Mouse (Mus musculus) activated CD4-positive, CD25-positive, alpha-beta regulatory T cell, adult 4 months (primary cell): ENCODE results near the gene Med27. TPM values are rescaled to one million over a fixed set of nuclear protein-coding genes. Genes with fewer than 3 reads are reported as not detected.
"Not testable (repeated sequence)": the region's sequence is repeated elsewhere in the genome, so short reads cannot be mapped to it uniquely, and the experiment has no call there.

Experiments used
- ATAC-seq: one replicate; pipeline ENCODE4 v1.8.0; 2017
- polyA plus RNA-seq, 2 experiments: library from polyadenylated mRNA; unstranded; fragments of 100-300 nt; shearing (Covaris generic); gene quantifications; one replicate each; pipeline ENCODE4 v1.2.1; 2017

The Med27 gene
- polyA plus RNA-seq, 2 experiments from 2014 or later: 28.9 to 31.6 TPM

DNA sequence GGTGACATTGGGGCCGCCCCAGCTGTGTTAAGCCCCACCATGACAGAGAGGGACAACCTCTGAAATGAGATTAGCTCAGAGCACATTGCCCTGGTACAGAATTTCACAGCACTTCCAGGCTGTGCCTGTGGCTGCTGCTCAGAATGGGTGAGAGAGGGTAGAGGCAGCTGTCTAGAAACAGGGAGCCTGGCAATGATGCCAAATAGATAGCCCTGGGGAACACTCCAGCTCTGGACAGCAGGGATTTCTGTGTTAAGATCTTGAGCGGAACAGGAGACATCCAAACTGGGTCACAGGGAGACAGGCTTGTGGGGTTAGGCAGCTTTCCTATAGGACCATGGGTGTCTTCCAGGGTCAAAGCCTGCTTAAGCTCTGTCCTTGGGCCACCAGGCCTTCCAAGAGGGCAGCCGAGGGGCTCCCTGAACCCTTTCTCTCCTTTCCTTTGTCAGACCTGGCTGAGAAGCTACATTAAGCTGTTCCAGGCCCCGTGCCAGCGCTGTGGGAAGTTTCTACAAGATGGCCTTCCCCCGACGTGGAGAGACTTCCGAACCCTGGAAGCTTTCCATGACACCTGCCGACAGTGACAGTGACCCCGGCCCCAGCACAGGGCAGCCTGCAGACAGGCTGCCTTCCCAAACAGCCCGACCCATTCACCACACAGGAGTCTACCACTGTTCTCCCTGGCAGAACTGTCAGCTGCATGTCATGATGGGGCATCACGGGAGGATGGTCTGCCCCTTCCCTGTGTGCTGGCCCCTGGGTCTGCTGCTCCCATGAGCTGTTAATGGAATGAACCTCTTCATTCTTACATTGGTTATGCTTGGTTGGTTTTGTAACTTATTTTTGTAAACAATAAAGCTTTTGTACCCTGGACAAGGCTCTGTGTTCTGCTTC is 177.5 kb downstream of the Med27 start:
- no peak for ATAC-seq

DNA sequence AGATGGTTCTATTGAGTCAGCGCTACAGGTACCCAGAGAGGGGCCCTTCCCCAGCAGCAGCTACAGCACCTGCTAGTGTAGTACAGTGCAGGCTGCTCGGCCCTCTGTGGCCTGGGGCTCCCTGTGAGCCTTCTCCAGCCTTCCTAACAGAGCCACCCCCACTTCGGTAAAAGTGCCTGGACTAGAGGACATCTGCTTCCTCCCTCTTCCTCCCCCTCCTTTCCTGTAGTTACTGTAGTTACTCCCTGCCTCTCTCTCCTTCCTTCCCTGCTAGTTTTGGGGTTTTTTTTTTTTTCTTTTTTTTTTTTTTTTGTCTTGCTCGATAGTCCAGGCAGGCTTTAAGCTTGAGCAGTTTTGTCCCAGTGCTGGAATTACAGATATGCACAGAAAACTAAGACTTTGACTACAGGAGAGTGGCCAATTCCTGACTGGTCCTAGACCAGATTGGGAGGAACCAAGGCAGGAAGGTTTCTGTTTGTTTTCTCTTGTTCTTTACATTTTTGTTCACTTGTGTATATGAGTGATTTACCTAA is 178.7 kb downstream of the Med27 start:
- ATAC-seq: no peak

DNA sequence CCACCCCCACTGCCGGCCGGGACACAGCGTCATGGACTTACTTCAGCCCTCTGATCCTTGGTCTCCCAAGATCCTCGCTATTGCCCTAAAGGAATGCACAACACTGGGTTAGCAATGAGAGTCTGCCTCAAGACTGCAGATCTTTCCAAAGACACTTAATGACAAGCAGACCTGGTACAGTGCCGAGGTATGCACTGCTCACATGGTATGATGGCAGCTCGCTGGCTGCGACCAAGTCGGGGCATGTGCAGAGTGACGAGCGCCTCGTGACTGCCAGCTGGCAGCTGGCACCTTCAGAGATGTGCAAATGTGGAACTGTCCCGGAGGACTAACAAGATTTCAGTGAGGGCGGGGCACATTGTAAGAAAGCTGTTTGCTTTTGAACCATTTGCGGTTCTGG is 179.6 kb downstream of the Med27 start:
- ATAC-seq: no peak

DNA sequence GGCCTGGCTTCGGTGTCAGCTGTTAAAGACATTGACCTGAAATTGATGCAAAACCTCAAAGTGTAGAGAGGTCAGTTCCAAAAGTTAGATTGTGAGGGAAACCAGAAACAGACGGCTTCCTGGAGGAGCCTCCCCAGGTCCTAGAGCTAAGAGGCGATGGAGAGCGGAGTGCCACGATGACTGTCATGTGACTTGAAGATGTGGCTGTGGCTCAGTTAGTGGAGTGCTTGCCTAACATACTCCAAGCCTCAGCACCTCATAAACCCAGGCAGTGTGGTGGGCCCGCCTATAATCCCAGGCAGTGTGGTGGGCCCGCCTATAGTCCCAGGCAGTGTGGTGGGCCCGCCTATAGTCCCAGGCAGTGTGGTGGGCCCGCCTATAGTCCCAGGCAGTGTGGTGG is 180.9 kb downstream of the Med27 start:
- ATAC-seq: not testable (repeated sequence)

DNA sequence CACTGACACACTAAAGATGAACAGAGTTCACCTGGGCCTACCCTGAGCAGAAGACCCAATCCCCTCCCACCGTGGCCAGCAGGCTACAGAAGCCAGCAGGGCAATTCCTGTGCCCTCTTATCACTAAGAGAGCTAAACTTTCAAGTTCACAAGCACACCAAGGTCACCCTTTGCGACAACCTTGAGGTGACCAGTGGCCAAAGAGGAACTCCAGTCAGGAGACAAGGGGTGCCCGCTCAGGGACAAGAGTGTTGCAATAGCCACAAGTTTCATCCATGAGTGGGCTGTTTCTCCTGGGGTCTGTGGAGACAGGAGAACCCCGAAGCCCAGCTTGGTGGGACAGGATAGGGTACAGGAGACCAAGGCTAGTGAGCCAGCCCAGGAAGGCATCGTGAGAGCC is 182.2 kb downstream of the Med27 start:
- ATAC-seq: no peak

DNA sequence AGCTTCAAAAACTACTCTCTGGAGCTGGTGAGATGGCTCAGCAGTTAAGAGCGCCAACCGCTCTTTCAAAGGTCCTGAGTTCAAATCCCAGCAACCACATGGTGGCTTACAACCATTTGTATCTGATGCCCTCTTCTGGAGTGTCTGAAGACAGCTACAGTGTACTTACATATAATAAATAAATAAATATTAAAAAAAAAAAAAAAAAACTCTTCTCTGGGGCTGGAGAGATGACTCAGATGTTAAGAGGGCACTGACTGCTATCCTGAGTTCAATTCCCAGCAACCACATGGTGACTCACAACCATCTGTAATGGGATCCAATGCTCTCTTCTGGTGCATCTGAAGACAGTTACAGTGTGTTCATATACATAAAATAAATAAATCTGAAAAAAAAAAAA is 183.2 kb downstream of the Med27 start:
- ATAC-seq: not testable (repeated sequence)

DNA sequence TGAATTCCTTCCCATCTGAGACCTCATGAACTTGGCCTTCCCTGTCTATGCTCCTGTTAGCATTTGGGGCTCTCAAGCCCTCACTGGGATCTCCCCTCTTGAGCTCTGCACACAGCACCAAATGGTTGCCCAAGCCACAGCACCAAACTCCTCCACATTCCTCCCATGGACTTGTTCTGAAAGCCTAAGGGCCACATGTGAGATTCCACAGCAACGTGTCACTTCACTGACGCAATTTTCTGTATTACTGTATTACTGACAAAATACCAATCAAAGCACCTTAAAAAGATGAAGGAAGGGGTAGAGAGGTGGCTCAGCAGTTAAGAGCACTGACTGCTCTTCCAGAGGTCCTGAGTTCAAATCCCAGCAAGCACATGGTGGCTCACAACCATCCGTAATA is 185.6 kb downstream of the Med27 start:
- no peak for ATAC-seq

DNA sequence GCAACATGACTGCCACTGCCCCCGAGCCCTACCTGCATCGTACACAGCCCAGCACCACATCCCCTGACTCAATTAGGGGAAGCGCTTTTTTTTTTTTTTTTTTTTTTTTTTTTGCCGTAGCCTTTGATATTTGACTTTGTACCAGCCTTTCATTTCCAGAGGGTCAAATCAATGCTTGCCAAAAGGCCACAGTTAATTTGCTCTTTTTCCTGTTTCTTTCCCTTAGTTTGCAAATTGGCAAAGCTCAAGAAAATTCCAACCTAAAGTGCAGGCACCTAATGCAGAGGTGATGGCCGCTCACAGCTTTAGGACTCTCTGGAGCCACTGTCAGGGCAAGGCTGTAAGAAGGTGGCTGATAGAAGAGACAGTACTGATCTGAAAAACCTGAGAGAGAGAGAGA is 186.3 kb downstream of the Med27 start:
- no peak for ATAC-seq

DNA sequence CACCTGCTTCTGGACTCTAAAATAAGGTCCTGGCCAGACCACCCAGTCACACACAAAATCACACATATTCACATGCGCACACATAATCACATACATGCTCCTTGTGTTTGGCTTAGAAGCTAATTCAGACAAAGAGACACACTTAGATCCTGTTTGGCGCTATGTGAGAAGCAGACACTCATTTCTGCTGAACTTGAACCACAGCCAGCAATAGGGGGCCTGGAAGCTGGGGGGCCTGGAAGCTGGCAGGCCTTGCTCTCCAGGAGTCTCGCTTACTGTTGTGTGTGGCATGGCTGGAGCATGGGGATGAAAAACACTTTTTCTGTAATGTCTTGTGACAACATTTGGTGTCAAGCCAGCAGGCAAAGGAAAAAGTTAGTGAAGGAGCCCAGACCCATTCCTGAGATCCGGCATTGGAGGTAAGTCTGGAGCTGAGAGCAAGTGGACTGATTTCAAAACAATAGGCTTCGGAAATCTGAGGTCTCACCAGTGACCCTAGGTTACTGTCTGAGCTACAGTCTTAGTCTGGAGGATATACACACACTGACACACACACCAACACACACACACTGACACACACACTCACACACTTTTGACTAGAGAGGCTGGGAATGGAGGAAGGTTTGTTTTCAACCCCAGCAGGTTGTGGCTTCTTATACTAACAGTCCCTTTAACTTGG is 189.1 kb downstream of the Med27 start:
- ATAC-seq: no peak

DNA sequence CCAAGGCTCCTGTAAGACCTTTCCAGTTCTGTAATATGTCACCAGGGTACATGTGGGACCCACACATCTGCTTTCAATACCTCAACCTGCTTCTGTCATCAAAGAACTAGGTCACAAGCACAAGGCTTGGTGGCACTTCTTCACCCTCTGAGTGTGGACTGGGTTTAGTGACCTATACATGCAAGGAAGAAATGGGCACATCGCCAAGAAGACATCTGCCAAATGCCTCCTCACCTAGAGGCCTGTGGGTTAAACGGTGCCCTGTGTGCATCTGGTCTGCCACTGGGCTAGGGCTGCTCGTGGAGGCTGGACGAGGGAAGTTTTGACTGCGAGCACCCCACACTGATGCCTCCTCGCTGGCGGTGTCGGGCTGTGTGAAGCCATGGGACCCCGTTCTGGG is 189.9 kb downstream of the Med27 start:
- ATAC-seq: no peak

DNA sequence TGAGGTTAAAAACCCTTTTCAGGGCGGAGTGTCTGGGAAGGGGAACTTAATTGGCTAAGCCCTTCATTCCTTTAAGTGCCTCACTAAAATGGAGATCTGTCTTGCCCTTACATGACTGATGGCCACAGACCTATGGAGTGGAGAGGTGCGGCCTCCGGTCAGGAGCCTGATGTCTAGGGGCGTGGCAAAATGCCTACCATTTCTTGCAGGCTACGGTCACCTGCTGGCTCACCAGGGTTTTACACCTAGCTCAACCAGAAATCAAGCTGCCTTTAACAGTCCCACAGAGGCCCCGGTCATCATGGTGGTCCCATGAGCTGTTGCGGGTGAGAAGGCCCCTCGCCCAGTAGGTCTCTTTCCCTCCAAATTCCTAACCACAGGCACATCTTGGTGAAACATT is 190.7 kb downstream of the Med27 start:
- ATAC-seq: no peak

DNA sequence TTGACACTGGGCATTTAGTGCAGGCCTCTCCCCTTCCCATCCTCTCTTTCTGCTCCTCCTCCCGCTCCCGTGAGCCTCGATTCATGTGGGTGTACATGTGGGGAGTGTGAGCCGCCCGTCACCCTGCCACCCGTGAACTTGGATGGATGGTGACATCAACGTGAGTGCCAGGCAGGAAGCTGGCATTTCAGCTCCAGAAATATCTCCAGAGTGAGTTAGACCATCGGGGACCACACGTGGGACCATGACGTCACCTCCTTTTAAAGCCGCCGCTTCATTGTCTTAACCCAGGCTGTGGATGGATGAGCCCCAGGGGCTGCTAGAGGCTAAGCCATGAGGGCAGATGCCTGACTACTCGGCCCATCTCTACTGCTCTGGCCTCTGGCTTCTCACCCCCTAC is 195.4 kb downstream of the Med27 start:
- no peak for ATAC-seq

DNA sequence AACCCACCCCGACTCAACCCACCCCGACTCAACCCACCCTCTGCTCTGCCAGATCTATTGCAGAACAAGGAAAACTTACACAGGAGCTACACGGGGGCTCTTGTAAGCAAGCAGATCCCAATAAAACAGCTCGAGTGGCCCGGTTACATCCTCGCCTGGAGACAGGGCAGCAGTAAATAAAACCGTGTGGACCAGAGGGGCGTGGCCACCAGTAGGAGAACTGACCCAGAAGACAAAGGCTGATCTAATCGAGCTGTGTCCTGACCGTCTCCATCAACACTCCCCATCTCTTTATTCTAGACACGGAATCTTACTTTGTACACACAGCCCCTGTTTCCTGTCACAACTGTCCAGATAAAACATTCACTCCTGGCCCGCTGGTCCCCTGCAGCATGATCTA is 200.0 kb downstream of the Med27 start:
- no peak for ATAC-seq

DNA sequence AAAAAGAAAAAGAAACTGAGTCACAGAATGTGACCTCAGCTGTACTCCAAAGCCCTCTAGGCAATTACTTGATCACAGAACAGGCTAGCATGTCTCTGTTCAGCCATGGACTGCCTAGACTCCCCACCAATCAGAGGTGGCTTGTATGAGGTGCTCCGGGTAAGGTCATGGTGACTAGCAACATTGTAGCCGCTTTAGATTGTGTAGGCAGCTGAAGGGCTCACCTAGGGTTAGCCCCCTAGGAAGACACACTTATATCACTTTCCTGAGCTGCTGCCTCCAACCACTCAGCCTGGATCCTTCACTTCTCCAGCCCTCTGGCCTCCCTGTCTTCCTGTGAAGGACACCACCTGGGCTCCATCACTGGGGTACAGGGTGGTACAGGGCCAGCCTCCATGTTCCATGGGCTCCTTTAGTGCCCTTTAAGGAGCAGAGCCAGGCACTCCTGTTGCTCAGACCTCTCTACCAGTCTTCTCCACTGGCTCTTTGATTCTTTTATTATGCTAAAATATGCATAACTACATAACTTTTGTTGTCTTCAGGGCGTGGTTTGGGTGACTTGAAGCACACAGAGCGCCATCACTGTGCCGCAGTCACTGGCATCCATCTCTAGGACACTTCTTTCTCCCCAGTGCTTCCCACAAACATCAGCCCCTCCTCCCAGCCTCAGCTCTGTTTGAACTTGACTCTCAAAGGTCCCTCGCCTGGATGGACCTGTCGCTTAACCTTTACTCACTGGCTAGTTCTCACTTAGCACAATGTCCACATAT is 205.4 kb downstream of the Med27 start:
- no peak for ATAC-seq

DNA sequence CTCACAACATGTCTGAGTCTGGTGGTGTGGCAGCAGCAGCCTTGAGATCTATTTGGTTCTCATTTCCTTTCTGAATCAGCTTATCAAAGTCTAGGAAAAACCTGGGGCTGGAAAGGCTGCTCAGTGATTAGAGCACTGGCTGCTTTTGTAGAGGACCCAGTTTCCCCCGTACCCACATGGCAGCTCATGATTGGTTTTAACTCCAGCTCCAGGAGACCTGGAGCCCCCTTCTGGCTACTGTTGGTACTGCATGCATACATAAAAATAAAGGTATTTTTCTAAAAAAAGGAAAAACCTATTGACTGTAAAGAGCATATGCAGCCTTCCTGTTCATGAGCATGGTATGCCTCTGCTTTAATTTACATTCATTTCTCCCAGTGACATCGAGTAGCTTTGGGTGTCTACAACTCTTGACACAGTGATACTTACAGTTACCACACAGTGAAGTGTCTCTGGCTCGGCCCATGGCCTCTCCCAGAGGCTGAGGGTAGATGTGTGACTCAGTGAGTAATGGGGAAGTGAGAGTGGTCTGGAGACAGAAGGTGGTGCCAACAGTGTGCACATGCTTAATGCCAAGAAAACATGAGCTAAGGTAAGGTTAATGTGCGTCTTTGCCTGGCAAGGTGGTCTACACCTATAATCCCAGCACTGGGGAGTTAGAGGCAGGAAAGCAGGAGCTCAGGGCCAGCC is 207.5 kb downstream of the Med27 start:
- ATAC-seq: no peak

DNA sequence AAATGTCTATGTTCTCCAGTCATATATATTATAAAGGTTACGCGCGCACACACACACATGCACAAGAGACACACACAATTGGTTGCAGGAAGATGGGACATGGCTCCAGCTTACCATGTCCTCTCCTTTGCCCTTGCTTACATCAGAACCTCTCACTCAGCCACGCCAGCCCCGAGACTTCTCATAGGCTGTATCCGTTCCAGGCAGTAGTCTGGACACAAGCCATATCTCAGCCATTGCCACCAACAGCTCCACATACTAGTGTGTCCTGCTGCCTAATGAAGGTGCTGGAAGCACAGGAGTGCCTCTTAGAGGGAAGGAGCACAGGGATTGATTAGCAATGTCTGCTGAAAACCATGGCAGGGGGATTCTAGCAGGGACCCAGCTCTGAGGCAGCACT is 211.9 kb downstream of the Med27 start:
- ATAC-seq: no peak

DNA sequence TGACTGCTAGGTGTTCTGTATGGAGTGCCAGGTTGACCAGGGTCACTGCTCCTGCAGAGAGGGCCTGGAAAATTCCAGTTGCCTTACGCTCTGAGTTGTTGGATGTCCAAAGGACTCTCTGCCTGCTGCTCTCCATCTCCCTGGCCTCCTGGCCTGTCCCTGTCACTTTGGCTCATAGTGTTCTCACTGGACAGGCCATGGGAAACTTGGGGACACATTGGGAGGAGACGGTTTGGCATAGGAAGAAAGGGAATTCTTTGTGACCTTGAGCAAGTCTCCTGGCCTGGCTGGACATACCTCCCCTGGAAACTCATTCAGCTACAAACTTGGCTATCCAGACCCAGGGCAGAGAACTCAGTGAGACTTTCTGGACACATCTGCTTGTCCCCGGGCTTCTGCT is 213.3 kb downstream of the Med27 start:
- ATAC-seq: no peak

DNA sequence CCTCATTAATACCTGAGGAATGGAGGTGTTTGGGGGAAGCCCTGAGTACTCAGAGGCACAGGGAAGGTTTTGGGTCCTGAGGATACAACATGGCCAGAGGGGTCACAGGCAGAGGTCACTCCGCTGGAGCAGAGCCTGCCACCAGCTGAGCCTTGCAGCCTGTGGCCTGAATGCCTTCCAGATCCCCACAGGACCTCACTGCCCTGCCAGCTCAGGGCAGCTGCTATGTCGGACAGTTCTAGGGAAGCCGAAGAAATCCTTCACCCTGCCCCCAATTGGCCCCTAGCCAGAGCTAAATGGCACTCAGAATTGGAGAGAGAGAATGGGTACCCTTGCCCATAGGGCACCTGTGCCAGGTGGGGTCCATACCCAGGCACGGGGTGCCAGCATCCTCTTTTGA is 214.8 kb downstream of the Med27 start:
- no peak for ATAC-seq

DNA sequence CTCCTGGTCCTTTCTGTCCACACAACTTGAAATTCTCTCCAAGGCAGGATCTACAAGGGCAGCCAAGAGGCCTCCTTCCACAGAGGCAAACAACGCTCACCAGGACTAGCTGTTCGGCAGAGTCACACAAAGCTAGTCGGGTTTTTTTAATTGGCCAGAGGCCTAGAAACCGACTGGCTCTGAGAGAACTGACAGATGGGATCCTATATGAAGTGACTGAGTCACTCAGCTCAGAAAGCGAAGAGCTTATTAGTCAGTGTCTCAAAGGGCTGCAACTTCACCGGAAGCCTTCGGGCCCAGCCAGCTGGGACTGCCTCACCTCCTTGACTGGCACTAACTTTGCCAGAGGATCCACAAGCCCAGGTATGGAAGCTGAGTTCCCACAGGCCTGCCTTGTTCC is 217.4 kb downstream of the Med27 start:
- no peak for ATAC-seq

DNA sequence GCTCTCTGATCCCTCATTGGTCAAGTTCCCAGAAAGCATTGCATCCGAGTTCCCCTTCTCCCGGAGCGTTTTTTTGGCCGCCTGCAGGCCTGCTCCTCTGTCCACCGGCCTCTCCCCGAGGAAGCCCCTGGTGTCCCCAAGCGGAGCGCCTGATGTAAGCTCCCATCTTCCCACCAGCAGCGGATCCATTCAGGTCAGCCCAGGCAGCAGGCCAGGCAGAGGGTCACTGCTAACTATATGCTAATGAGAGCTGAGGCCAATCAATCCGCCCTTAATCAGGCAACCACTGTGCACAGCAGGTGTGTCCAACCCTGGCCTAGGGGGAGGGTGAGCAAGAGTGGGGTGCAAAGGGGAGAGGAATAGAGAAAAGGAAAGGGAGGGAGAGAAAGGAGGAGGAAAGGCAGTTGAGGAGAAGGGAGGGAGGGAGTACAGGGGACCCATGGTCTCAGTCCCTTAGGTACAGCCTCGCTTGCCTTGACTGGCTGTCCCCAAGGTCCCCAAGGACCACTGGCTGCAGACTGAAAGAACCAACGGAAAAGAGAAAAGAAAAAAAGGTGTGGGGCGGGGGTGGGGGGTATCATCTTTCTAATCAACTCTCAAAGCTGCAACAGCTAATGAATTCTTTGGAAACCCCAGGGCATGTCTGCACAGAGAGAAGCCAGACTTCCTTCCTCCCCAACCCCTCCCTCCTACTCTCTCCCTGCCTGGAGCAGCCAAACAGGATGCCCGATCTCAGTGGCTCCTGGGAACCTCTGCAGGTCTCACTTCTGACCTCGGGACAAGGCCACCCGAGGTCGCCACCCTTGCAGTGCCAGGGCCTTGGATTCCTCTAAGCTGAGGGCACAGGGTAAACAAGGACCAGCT is 219.2 kb downstream of the Med27 start:
- ATAC-seq: no peak

DNA sequence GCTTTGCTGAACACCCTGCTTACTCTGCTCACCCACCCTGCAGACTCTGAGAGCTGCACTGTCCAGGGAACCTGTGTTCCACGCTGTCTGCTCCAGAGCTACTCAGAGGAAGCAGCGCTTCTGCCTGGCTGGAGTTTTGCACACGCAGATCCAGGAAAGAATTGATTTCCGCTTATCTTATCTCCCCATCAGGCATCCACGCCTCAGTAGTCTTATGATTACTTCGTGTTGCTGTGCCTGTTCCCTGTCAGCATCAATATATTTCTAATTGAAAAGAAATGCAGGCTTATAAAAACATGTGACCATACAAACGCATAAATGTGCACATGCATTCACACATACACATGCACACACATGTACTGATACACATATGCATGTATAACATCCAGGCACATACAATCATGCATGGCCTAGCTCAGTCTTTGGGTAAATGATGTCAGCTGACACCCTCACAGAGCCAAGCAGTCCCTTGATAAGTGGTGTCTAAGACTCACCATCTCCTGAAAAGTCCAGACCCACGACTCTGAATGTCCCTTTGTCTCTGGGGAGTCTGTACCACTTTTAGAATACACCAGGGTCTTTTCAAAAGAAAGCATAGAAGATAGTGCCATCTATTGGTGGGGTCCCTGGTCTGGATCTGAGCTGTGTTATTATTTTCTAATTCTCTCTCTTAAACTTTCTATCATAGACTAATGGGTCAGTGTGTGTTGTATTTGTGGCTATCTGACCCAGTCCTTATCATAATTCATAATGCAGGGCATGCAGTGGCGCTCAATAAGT is 225.5 kb downstream of the Med27 start:
- no peak for ATAC-seq
